Mouse (Mus musculus) mouse embryonic stem cell (cell line): ENCODE measurements at regions not wholly inside any gene's neighbourhood (a gene's known extent, or its start where the extent isn't known, plus 50 kb on each side); places are given as distances from the start of the nearest gene placed in this dataset.

Experiments used
- in situ Hi-C, 2 experiments: fragments of 300-500 bp; cut with MboI; formaldehyde crosslinking; loops; 1 replicate in 1 of 2; 3 replicates in 1 of 2; pipeline ENCODE4 v1.14.3; 2019 to 2020; ENCODE audit warnings: low sequenced_read_pairs in 2 of 2, low pct_unique_long_range_greater_than_20kb in 1 of 2, mixed read lengths in 1 of 2; ENCODE audit not compliant: unreplicated experiment in 1 of 2

DNA sequence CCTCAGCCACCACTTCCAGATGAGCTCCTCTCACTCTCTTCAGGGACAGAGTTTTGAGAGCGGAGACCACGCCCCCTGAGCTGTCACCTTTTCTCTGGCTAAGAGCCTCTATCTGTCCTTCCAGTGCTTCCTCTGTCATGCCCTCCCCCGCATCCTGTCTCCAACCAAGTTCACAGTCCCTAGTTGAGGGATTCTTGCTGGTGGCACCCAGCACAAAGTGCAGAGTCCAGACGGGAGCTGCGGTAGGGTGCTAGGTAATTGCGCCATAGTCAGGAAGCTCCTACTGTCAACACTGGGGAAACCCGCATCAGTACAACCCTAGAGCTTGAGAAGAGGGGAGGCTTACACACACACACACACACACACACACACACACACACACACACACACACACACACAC is 297.3 kb upstream of the 4930535I16Rik start:
- in situ Hi-C loops = no loop called here

DNA sequence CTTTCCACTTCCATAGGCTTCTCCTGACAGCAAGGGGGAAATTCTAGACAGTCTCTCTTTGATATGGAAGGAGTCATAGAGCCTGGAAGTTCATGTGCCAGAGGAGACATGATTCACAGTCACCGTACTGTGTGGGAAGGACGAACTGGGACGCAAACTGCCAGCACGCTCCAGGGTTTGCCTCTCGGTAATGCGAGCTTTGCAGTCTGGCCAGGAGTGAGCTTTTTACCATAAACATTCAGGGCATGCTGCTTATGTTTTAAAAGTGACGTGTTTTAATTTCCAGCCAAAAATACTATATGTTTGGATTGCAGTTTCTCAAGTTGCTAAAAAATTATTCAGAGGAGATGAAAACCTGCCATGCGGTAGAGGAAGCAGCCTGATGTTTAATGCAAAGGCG is 292.3 kb upstream of the 4930535I16Rik start:
- in situ Hi-C loops = no loop called here

DNA sequence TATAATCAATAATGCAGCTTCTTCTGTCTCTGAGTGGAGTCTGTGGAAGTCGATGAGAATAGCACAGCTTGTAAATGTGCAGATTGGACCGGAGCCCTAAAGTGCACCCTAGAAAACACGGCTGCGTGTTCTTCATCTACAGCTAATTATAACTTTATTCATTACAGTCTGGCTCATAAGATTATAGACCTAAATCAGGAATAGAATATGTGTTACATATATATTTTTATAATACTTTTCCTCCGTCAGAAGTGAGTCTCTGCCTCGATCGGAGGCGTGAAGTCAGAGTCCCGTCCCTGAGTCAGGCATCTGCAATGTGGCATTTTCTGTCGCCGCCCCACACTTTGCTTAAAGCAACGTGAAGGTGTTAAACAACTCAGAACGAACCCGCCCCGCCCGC is 288.7 kb upstream of the 4930535I16Rik start:
- in situ Hi-C loops = no loop called here

- in situ Hi-C loops = no loop called here
Observed at GRCm38 (mm10) chr4:124203736-124204135, 285.9 kb upstream of the 4930535I16Rik start.

DNA sequence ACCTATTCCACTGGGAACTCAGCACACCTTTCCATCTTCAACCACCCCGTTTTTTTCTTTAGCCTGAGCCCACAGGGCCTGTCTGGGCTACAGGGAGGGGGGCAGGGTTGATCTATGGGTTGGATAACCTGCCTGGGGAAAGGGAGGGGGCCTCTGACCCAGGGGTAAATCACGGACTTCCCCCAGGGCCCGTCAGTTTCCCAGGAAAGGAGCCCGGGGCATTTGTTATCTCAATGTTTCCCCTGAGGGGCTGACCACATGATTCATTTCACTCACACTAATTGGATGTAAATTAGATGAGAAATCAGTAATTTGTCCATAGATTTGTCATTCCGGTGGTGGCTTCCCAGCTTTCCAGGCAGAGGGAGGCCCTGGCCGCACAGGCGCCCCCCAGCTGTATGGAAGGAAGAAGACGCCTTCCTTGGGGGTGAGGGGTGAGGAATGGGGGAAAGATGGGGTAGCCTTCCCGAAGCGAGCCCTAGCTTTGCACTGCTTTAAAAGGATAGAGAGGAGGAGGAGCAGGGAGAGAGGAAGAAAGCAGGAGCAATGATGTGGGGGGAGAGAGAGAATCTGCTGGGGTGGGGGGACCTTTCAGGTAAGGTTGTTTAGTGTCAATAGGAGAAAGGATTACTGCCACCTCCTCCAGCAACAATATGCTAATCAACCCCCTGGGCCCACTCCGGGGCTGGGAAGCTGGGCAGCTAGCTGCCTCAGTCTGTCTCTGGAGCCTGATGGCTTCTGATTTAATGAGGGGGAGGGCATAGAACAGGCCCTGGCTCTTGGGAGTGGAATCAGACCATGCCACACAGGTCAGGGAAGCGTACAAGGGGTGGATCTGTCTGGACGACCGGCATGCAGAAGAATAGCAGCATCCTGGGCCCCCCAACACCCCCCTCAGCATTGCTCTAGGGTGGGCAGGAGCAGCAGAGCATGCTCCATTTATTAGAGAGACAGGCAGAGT is 282.3 kb upstream of the 4930535I16Rik start:
- in situ Hi-C loops = no loop called here

- in situ Hi-C loops = no loop called here
Observed at GRCm38 (mm10) chr4:124198832-124199231, 281.0 kb upstream of the 4930535I16Rik start.

- in situ Hi-C loops = no loop called here
Observed at GRCm38 (mm10) chr4:124196711-124197110, 278.9 kb upstream of the 4930535I16Rik start.

GRCm38 (mm10) chr4:124193059-124193721 is 275.4 kb upstream of the 4930535I16Rik start:
- in situ Hi-C loops = no loop called here

DNA sequence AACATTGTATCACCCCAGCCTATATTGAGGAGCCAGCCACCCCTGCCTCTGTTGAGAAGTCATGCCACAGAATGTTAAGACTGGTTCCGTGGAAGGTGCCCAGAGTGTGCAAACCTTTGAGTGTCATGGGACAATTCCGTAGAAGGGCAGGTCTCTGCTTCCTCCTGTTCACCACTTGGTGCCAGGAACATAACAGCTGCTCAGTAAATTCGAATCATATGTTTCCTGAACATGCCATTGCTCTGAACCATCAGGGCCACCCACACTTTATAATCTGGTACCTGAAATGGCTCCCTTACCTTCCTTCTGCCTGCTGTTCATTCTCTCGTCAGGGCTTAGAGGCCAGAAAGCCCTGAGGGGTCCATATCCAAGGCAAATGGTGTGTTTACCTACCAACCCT is 273.0 kb upstream of the 4930535I16Rik start:
- in situ Hi-C loops = no loop called here

GRCm38 (mm10) chr4:124189993-124190385 is 272.2 kb upstream of the 4930535I16Rik start:
- in situ Hi-C loops = no loop called here

DNA sequence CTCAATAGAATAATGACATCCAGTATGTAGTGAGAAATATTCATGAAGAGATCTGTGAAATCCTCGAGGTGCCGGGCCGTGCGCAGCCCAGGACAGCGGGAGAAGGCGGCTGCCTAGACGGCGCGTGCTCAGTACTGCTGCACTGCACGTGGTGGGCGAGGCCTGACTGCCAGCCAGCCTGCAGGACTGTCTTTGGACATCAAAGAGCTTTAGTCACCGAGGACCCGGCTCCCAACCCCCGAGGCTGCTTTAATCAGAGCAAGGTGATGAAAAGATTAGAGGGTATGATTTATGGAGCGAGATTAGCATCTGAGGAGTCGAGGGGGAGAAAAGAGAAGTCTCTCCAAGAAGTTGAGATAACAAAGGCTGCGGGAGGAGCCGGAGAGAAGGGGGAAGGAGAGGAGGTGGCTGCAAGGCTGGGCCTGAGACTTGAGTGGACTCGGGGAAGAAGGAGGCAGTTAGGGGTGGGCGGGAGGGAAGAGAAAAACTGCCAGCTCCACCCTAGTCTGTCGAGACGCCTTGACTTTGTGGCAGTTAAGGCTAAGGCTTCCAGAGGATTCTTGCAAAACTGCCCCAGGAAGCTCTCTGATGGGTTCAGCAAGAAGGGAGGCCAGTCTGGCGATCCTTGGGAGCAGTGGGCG is 271.6 kb upstream of the 4930535I16Rik start:
- in situ Hi-C loops = no loop called here

DNA sequence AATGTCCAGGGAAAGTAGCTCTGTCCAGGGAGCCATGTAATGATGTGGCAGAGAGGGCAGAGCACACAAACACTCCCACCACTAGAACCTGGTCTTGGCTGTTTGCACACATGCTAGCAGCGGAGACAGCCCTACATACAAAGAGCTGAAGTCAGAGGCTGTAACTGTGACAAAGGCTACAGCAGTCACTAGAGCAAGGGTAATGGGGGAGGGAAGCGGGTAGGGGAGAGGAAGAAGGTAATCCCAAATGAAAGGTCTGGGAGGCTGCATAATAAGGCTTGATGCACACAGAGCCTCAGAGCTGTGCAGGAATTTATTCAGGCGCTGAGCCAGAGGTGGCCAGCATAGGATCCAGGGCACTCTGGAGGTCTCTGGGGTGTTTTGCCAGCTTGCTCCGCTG is 269.3 kb upstream of the 4930535I16Rik start:
- in situ Hi-C loops = no loop called here

DNA sequence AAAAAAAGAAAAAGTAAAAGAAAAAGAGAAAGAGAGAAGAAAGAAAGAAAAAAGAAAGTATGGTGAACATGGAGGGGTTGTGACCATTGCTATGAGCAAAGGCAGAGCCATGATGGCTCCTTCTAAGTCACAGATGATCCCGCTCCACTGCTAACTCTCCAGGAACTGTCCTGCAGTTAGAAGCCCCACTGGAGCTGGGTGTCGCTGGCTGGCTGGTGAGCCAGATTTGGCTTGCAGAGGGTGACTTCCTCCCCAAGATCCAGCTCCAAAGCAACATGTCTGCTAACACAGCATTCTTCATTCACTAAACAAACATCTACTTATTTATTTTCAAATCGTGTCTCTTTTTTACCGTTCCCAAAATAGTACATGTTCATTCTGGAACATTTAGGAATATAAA is 263.5 kb upstream of the 4930535I16Rik start:
- in situ Hi-C loops = no loop called here

DNA sequence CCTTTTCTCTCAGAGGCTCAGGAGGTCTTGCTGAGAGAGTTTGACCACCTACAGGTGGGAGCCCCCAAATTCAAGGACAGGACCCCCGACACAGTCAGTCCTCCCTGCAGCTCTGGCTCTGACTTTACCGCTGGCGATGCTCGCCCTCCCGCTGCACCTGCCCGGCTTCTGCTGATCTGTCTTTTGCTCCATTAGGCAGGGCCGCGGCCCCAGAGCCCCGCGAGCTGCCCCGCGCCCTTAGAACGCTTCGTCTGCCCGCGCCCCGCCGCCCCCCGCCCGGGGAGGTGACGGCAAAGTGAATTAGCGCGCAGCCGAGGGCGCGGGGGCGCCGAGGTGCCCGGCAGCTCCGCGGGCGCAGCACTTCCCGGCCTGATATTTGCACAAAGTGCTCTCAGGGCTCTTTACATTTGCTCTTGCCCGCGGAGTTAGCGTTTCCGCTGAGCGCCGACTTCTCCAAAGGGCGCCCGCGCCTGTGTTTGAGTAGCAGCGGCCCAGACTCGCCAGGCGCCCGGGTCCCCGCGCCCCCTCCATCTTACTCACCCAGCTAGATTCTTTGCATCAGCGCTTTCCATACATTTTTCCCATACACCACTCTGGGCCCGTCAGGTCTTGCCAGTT is 260.7 kb upstream of the 4930535I16Rik start:
- in situ Hi-C loops = no loop called here

DNA sequence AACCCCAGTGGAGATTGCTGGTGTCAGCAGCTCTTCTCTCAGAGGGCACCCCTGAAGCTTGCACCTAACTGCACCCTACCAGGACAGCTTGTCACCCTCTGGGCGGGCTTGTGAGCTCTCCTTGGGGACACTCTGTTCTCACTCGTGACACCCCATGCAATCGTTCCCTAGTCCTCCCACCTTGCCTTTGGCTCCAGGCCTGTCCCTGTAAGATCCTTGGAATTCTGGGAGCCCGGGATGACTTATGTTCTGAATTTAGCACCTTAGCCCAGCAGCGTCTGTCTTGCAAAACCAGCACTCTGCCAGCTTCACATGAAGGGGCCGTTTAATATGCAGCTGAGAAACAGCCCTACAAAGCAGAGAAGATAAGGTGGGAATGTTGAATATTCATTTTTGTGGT is 257.7 kb upstream of the 4930535I16Rik start:
- in situ Hi-C loops = no loop called here

DNA sequence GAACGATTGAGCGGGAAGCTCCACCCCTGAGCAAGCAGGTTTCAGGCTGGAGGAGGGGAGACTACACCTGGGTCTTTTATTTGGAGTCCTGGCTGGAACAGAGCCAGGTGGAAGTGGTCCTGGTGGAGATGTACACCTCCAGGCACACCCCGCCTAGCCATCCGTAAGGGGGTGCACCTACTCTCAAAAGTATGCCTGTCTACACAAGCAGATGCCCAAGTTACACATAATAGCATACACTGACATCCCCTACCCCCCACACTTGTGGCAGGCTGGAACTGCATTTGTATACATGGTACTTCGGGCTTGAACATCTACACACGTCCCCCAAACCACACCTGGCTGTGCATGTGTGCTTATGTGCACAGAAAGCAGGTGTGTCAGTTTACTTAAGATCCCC is 236.8 kb upstream of the 4930535I16Rik start:
- in situ Hi-C loops = no loop called here

DNA sequence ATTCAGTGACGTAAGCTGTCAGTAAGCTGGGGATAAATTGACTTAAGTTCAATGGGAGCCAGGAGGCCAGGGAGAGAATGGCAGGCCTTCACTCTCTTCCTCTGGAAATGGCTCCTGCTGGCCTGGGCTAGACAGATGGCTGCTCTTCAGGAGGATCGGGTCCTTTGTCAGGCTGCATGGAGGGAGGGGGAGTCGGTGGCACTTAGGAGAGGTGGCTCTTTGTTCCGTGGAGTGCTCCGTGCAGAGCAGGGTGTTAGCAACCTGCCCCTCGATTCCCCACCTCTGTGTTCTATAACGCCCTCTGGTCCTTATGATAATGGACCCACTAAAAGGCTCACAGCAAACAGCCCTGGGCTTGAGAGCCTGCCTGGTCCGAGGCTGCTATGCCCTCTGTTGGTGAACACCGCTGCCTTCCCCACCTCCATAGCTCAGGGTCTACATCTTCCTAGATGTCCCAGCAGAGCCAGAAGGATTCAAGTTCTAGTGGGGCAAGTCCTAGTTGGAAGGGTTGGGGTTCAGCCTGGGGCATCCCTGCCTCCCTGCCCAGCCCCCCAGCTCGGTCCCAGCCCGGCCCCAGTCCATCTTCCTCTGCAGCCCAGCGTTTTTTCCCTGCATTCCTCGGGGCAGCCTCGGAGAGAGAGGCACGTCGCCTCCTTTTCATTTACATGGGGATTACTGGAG is 232.1 kb upstream of the 4930535I16Rik start:
- in situ Hi-C loops = no loop called here

GRCm38 (mm10) chr4:124149037-124149436 is 231.2 kb upstream of the 4930535I16Rik start:
- in situ Hi-C loops = no loop called here
